Mouse (Mus musculus) limb, embryonic 14.5 days (tissue): ENCODE results near the gene Il25. TPM values are rescaled to one million over a fixed set of nuclear protein-coding genes. Genes with fewer than 3 reads are reported as not detected.
A peak's percentile ranks its signal among the peaks of the same experiment; 100 is the strongest.

Source experiments
- ATAC-seq: fragments of 200-750 bp; cut with Nextera tagmentation; 2 replicates; pipeline ENCODE4 v1.8.0; 2017; ENCODE audit warnings: low read depth, moderate number of reproducible peaks, moderate TSS enrichment; ENCODE audit not compliant: low FRiP score
- DNase-seq: peaks from one replicate; pipeline ENCODE4 v3.0.0-alpha.2; 2015; ENCODE audit warnings: low spot score
- H3K27ac ChIP-seq: fragments of 300-500 bp; sonication (generic); replicated peaks from 2 replicates; pipeline ENCODE4 v1.5.1; 2014; ENCODE audit warnings: low read depth, mild to moderate bottlenecking, low read length, moderate library complexity, mixed read lengths
- H3K27me3 ChIP-seq: fragments of 300-500 bp; sonication (generic); 2 replicates; pipeline ENCODE4 v1.6.1; 2014; ENCODE audit warnings: low read length, mixed read lengths; ENCODE audit not compliant: control insufficient read depth, insufficient read depth
- H3K36me3 ChIP-seq: fragments of 300-500 bp; sonication (generic); 2 replicates; pipeline ENCODE4 v1.6.1; 2014; ENCODE audit warnings: mild to moderate bottlenecking, low read length, moderate library complexity, mixed read lengths; ENCODE audit not compliant: control insufficient read depth, insufficient read depth
- H3K4me1 ChIP-seq: fragments of 300-500 bp; sonication (generic); 2 replicates; pipeline ENCODE4 v1.6.1; 2014; ENCODE audit warnings: antibody characterized with exemption, low read length, mixed read lengths; ENCODE audit not compliant: control insufficient read depth, insufficient read depth
- H3K4me2 ChIP-seq: fragments of 300-500 bp; sonication (generic); replicated peaks from 2 replicates; pipeline ENCODE4 v1.6.1; 2014; ENCODE audit warnings: low read depth, mild to moderate bottlenecking, low read length, moderate library complexity; ENCODE audit not compliant: severe bottlenecking
- H3K4me3 ChIP-seq: fragments of 300-500 bp; sonication (generic); replicated peaks from 2 replicates; pipeline ENCODE4 v1.5.1; 2014; ENCODE audit warnings: low read length
- H3K9ac ChIP-seq: fragments of 300-500 bp; sonication (generic); 2 replicates; pipeline ENCODE4 v1.6.1; 2014; ENCODE audit warnings: mild to moderate bottlenecking, low read depth, low read length, moderate library complexity; ENCODE audit not compliant: severe bottlenecking
- H3K9me3 ChIP-seq: fragments of 300-500 bp; sonication (generic); 2 replicates; pipeline ENCODE4 v1.6.1; 2016; ENCODE audit warnings: low read length; ENCODE audit not compliant: control insufficient read depth
- POLR2A ChIP-seq: fragments of 200-500 bp; IDR thresholded peaks from 2 replicates; pipeline ENCODE4 v1.8.0; 2012; ENCODE audit warnings: inconsistent platforms, mild to moderate bottlenecking, moderate library complexity, borderline replicate concordance; ENCODE audit not compliant: insufficient read depth, insufficient read length; ENCODE audit errors: extremely low read depth
- WGBS: fragments of 180-500 bp; shearing (Covaris S2); extraction: QIAGEN DNeasy Blood & Tissue Kit; methylation state at CpG from one replicate; pipeline ENCODE4 v1.1.7; 2014; 5-methylcytosine and 5-hydroxymethylcytosine counted together
- polyA plus RNA-seq, 2 experiments: library from polyadenylated mRNA; depleted of rRNA in 1 of 2; stranded (reverse) in 1 of 2; unstranded in 1 of 2; fragments of >200 nt; fragmentation: Nextera tagmentation in 1 of 2; extraction: Ambion mirVana in 1 of 2; gene quantifications; 2 replicates each; pipeline versions ENCODE4 v1.2.1 to v1.2.3; 2012 to 2014

The Il25 gene
- polyA plus RNA-seq, 2 experiments, result 0.31 TPM; not detected in 1

DNA sequence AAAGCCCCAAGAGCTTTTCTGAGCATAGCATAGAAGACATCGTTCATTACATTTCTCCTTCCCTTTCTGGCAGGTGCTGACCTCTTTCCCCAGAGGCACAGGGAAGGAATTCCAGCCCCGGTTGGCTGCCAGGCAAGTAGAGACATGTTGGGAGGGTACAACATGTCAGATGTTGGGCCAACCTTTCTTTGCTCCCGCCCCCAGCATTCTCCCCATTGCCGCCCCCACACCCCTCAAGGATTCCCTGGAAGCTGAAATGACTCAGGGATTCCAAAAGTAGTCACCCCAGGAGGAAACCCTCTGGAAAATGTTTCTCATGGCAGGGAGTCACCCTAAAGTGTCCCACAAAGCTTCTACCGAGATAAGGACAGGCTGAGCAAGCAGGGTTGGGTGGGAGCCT is 2.7 kb upstream of the Il25 start:
- no peaks in the 10 kb centered on the region for H3K9me3 ChIP-seq
- ATAC-seq, result no peak

DNA sequence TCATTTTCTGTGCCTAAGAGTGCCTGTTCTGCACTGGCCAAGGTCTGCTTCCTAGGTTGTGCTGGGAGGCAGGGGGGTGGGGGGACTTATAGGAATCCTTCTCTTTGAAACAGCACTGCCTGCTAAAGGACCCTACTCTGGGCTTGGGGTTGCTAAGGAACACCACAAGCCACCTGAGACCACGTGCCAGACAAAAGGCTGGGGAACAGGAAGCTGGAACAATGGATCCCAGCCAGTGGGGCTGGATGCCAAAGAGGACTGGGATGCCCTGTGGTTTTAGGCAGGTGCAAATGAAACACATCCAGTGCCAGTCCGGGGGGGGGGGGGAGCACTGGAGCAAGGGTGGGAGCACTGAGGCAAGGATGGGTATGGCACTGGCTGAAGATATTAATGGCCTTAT is 2.1 kb upstream of the Il25 start:
- no peaks in the 10 kb centered on the region for H3K9me3 ChIP-seq
- no peaks in the 10 kb centered on the region for H3K27me3 ChIP-seq
- ATAC-seq, result no peak
- H3K9ac ChIP-seq, result no peak overlapping the region
- no peak for DNase-seq
- no peak overlapping the region for H3K27ac ChIP-seq
- no peak overlapping the region for H3K4me3 ChIP-seq
- no peaks in the 10 kb centered on the region for H3K36me3 ChIP-seq
- H3K4me1 ChIP-seq, result peaks cover 23% of the 10 kb centered on the region
- no peak for TF ChIP-seq POLR2A
- no peak overlapping the region for H3K4me2 ChIP-seq
- 31% methylated on average over 2 of the region's 2 CpGs for WGBS

More for the DNA sequence above, 2.7 kb upstream of the Il25 start:
- no peak for DNase-seq
- no peak overlapping the region for H3K4me2 ChIP-seq
- WGBS, result 67% methylated on average over 5 of the region's 5 CpGs
- H3K4me1 ChIP-seq, result peaks cover 22% of the 10 kb centered on the region
- no peak overlapping the region for H3K4me3 ChIP-seq
- H3K27ac ChIP-seq, result no peak overlapping the region
- H3K27me3 ChIP-seq, result no peaks in the 10 kb centered on the region
- TF ChIP-seq POLR2A, result no peak
- no peak overlapping the region for H3K9ac ChIP-seq
- no peaks in the 10 kb centered on the region for H3K36me3 ChIP-seq

DNA sequence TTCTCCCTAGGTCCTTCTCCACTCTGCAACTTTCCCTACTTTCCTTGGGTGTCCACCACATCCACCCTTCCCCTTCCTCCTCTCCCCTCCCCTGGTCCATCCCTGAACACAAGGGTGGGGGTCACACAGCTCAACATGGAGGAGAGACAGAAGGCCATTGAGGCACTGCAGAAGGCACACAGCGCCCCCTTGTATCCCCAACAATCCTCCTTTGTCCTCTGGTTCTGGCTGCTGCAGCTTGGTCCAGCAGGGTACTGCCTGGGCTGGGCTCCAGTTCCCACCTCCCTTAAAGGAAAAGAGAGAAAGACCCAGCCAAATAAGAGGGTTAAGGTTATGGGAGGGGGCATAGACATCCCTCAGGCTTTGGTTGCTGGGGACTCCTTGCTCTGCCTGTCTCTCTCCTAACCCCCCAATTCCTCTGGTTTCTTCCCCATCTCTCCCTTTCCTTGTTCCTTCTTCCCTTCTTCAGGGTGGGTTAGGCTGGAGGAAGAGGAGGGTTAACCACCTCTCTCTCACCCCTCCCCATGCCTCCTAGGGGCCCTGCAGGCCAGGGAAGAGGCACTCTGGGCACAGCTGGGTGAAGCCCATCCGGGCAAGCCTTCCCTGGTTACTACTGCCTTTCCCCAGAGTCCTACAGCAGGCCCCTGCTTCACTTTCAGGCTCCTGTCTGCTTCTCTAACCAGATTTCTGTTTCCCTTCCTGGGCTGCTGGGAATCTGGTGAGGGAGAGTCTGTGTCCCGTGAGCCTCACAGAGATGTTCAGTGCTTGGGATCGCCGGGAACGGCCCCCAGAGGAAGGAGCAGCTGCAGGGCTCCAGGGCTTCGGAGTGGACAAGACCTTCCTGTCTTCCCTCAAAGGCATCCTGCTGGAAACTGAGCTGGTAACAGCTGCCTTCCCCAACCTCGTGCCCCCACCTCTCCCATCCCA is 3.7 kb downstream of the Il25 start, which contains the start of gene Cmtm5:
Gene Cmtm5 (plus strand): TSS at position 358 of the 927 bp plus-strand sequence.
- H3K27ac ChIP-seq, result peak within 1 kb of the TSS; percentile 77

DNA sequence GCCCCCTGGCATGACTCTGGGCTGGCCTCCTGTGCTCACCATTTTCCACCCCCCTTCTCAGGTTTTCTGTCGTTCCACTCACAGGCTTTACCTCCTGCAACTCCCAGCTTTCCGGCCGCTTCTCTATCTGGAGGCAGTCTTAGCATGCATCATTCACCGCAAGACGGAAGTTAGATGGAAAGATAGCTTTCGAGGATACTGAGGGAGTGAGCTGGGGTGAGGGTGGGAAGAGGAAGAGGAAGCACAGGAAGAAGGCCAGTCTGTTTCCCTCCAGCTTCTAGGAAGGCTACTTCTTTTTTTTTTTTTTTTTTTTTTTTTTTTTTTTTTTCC is 4.3 kb downstream of the Il25 start:
- H3K27me3 ChIP-seq, result no peaks in the 10 kb centered on the region
- no peak for ATAC-seq
- peak overlapping the region; percentile 77 for H3K27ac ChIP-seq
- DNase-seq, result no peak
- 36% methylated on average over 6 of the region's 6 CpGs for WGBS
- H3K9ac ChIP-seq, result peak overlapping the region; percentile 43
- H3K4me2 ChIP-seq, result peak overlapping the region; percentile 20
- H3K9me3 ChIP-seq, result no peaks in the 10 kb centered on the region
- peak overlapping the region; percentile 10 for H3K4me3 ChIP-seq
- H3K4me1 ChIP-seq, result peaks cover 21% of the 10 kb centered on the region
- no peaks in the 10 kb centered on the region for H3K36me3 ChIP-seq
- TF ChIP-seq POLR2A, result no peak

More for the DNA sequence above, 3.7 kb downstream of the Il25 start, which contains the start of gene Cmtm5:
- H3K4me2 ChIP-seq, result peak within 1 kb of the TSS; percentile 20
- ATAC-seq (peak; percentile 76), DNase-seq (peak; percentile 51)
- TF ChIP-seq POLR2A, result no peak
- H3K4me3 ChIP-seq, result peak within 1 kb of the TSS; percentile 10
- no peaks in the 10 kb centered on the region for H3K9me3 ChIP-seq
- H3K27me3 ChIP-seq, result no peaks in the 10 kb centered on the region
- H3K36me3 ChIP-seq, result no peaks in the 10 kb centered on the region
- peaks cover 21% of the 10 kb centered on the region for H3K4me1 ChIP-seq
- H3K9ac ChIP-seq, result peak within 1 kb of the TSS; percentile 43
- 26% methylated on average over 8 of the region's 8 CpGs for WGBS

DNA sequence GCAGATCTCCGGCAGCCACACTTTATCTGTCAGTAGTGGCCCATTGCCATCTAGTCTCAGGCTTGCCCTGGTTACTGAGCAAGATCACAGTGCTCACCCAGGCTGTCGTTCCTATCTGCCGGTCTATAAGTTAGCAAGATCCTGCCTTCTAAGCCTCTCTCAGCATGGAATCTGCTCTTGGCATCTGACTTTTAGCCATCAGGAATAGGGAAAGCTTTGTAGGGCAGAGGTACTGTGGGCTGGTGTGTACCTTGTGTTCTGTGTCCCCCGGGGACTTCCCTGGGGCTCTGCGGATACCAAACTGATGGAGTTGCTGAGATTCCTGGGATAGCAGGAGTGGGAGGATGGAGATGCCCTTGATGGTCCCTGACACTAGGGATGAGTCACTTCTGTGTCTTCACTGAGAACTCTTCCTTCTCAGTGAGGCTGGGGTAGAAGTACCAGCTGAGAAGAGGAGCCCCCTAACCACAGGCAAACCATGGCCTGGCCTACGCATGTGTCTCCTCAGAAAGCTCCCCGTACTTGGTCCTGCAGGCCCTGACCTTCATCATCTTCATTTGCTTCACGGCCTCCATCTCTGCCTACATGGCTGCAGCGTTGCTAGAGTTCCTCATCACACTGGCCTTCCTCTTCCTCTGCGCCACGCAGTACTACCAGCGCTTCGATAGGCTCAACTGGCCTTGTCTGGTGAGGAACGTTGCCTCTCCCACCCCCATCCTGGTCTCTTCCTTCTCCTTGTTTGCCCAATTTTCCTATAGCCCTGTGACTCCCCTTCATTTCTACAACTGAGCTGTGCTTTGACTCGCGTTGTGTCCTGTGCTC is 5.1 kb downstream of the Il25 start:
- no peak for TF ChIP-seq POLR2A
- Histone ChIP-seq H3K4me1 (peaks cover 20% of the 10 kb centered on the region), H3K27ac (no peak overlapping the region), H3K4me3 (no peak overlapping the region), H3K4me2 (peak overlapping the region; percentile 22; the same call in 1 of the 2 replicates), H3K27me3 (no peaks in the 10 kb centered on the region), H3K9me3 (no peaks in the 10 kb centered on the region), H3K9ac (no peak overlapping the region), H3K36me3 (no peaks in the 10 kb centered on the region)
- 87% methylated on average over 16 of the region's 16 CpGs for whole genome bisulfite sequencing
- DNase-seq (no peak), ATAC-seq (no peak)
